Mouse (Mus musculus) stomach, postnatal 0 days (tissue): ENCODE data around the gene Tusc2.

Experiments used
- CTCF ChIP-seq: IDR thresholded peaks from 2 replicates; pipeline ENCODE4 v1.5.1; 2016; ENCODE audit warnings: antibody characterized with exemption, low read depth, mild to moderate bottlenecking, moderate library complexity
- EP300 ChIP-seq: optimal IDR thresholded peaks from 2 replicates; pipeline ENCODE3; 2016; ENCODE audit warnings: antibody characterized with exemption

- TF ChIP-seq CTCF (no peak), EP300 (no peak)
Measured at GRCm38 (mm10) chr9:107538711-107539110, 24.3 kb upstream of the Tusc2 start.
